Mouse (Mus musculus) G1E (cell line): Measurements from ENCODE around the gene Paqr5.

Experiments
- CTCF ChIP-seq: IDR thresholded peaks from 2 replicates; pipeline ENCODE4 v1.5.1; 2012; ENCODE audit warnings: low read depth, low read length, inconsistent platforms, mixed read lengths
- GATA1 ChIP-seq: IDR thresholded peaks from 2 replicates; pipeline ENCODE4 v1.6.1; 2012; ENCODE audit warnings: borderline replicate concordance, low read length, inconsistent platforms, mixed read lengths
- GATA2 ChIP-seq: IDR thresholded peaks from 2 replicates; pipeline ENCODE4 v1.6.1; 2012; ENCODE audit warnings: low read depth, low read length, inconsistent platforms, borderline replicate concordance
- POLR2AphosphoS5 ChIP-seq: IDR thresholded peaks from 2 replicates; pipeline ENCODE4 v1.6.1; 2012; ENCODE audit warnings: low read depth, low read length, inconsistent platforms; ENCODE audit not compliant: insufficient replicate concordance
- TAL1 ChIP-seq: conservative IDR thresholded peaks from 2 replicates; pipeline ENCODE4 v1.6.1; 2012; ENCODE audit warnings: low read depth, low read length, inconsistent platforms, mixed read lengths

GRCm38 (mm10) chr9:62023879-62024278 lies 2.8 kb downstream of the Paqr5 start:
- no peak for TF ChIP-seq GATA1
- no peak for TF ChIP-seq CTCF
- TF ChIP-seq TAL1: no peak
- no peak for TF ChIP-seq POLR2AphosphoS5
- TF ChIP-seq GATA2: no peak
